In the genomic region with DNA sequence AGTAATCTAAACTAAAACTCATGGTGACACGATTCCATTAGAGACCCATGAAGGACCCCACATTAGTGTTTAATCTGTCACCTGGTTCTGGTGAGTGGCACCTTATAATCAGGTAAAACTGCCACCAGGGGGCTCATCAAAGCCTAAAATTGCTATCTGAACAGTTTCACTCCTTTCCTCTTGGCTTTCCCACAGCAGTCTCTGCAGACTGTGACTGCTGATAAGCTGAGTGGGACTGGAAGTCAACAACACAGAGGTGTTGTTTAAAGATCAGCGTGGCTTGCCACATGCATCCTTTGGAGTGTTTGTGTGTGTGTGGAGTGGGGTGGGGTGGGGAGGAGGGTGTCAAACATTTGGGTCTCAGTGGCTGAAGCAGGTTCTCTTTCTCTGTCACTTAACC, we compare ENCODE assay signal across 9 mouse cellular contexts.
DNase-seq lines count a peak whose midpoint lies in the region; ATAC-seq and TF ChIP-seq lines count a peak whose summit lies in the region.
"Had no signal": no experiment of that assay in that cellular context is flagged by ENCODE, and none has a peak within 500 bp of the region (broad histone marks: within the 10 kb centered on the region; RNA-seq: fewer than 3 reads in every experiment).

No protein-coding gene starts in this region.

- no peak overlapping the region for H3K4me3 ChIP-seq in limb, embryonic 14.5 days (replicated peaks; ENCODE audit: low read length)
- no peak overlapping the region for H3K4me3 ChIP-seq in limb, embryonic 10.5 days
- no peak overlapping the region for H3K4me3 ChIP-seq in liver, postnatal 0 days (ENCODE audit: low read depth, low read length)

- H3K36me3 ChIP-seq in limb, embryonic 14.5 days (ENCODE audit: control insufficient read depth, insufficient read depth, low read length) = no peaks in the 10 kb centered on the region
- H3K36me3 ChIP-seq in limb, embryonic 10.5 days = no peaks in the 10 kb centered on the region
- H3K36me3 ChIP-seq in liver, postnatal 0 days (replicated peaks; ENCODE audit: insufficient read depth, low read length) = no peaks in the 10 kb centered on the region

- TF ChIP-seq EP300 in liver, postnatal 0 days (IDR thresholded peaks at IDR 0.05; ENCODE audit: low read depth) = no peak

- H3K27ac ChIP-seq in limb, embryonic 14.5 days (replicated peaks; ENCODE audit: low read depth, low read length) = no peak overlapping the region
- H3K27ac ChIP-seq in limb, embryonic 10.5 days = no peak overlapping the region
- H3K27ac ChIP-seq in liver, postnatal 0 days (ENCODE audit: low read depth) = no peak overlapping the region

- H3K27me3 ChIP-seq in limb, embryonic 14.5 days (ENCODE audit: control insufficient read depth, insufficient read depth, low read length) = no peaks in the 10 kb centered on the region
- H3K27me3 ChIP-seq in limb, embryonic 10.5 days (ENCODE audit: low read depth, poor library complexity, severe bottlenecking) = no peaks in the 10 kb centered on the region
- H3K27me3 ChIP-seq in liver, postnatal 0 days (ENCODE audit: insufficient read depth, low read length) = no peaks in the 10 kb centered on the region

- H3K9me3 ChIP-seq in limb, embryonic 14.5 days (ENCODE audit: control insufficient read depth, low read length) = no peaks in the 10 kb centered on the region
- no peaks in the 10 kb centered on the region for H3K9me3 ChIP-seq in limb, embryonic 10.5 days (replicated peaks)
- H3K9me3 ChIP-seq in liver, postnatal 0 days (ENCODE audit: low read length) = no peaks in the 10 kb centered on the region

- TF ChIP-seq POLR2A in limb, embryonic 14.5 days (IDR thresholded peaks at IDR 0.05; ENCODE audit: borderline replicate concordance, extremely low read depth, insufficient read depth, insufficient read length) = no peak

- peak; percentile 45 for TF ChIP-seq CTCF in liver, postnatal 0 days (IDR thresholded peaks at IDR 0.05; ENCODE audit: low read depth)

- no peaks in the 10 kb centered on the region for H3K4me1 ChIP-seq in limb, embryonic 14.5 days (ENCODE audit: control insufficient read depth, insufficient read depth, low read length)
- H3K4me1 ChIP-seq in limb, embryonic 10.5 days = no peaks in the 10 kb centered on the region
- H3K4me1 ChIP-seq in liver, postnatal 0 days (ENCODE audit: insufficient read depth) = no peaks in the 10 kb centered on the region

- peak; percentile 24 for DNase-seq in embryo, embryonic 10.5 days (ENCODE audit: low spot score)
- DNase-seq in embryo, embryonic 10 days (ENCODE audit: low spot score) = no peak
- DNase-seq in limb, embryonic 14.5 days (ENCODE audit: low spot score) = peak; percentile 11
- no peak for DNase-seq in limb, embryonic 10.5 days (ENCODE audit: low spot score)
- DNase-seq in R1 (ENCODE audit: low read depth, low spot score) = peak; percentile 35
- DNase-seq in liver, postnatal 0 days = peak; percentile 23
- DNase-seq in T-cell, adult 2 months (ENCODE audit: low spot score) = no peak
- no peak for DNase-seq in cerebellum, adult 8-10 months
- DNase-seq: heart, adult 11 months had no signal

- WGBS in limb, embryonic 14.5 days = 45% methylated on average over 2 of the region's 2 CpGs
- 48% methylated on average over 2 of the region's 2 CpGs for WGBS in limb, embryonic 10.5 days
- WGBS in liver, postnatal 0 days (ENCODE audit: insufficient replicate concordance) = 29% methylated on average over 2 of the region's 2 CpGs

- H3K9ac ChIP-seq in limb, embryonic 14.5 days (ENCODE audit: low read depth, low read length, severe bottlenecking) = no peak overlapping the region
- H3K9ac ChIP-seq in liver, postnatal 0 days (replicated peaks) = no peak overlapping the region

- no peak overlapping the region for H3K4me2 ChIP-seq in limb, embryonic 14.5 days (replicated peaks; ENCODE audit: low read depth, low read length, severe bottlenecking)
- no peak overlapping the region for H3K4me2 ChIP-seq in liver, postnatal 0 days (ENCODE audit: low read depth, low read length)

- ATAC-seq in limb, embryonic 14.5 days (ENCODE audit: low FRiP score, low read depth) = no peak
- ATAC-seq in liver, postnatal 0 days = 0 out of 2 replicates have a peak, but pooled peaks have one; percentile 15

Comparison
In these comparisons a context has a peak if more than half of its experiments do, and no peak if none do; other contexts are left out.
1. DNase-seq: peak in embryo, embryonic 10.5 days (single experiment), limb, embryonic 14.5 days (single experiment), R1 (single experiment) and liver, postnatal 0 days (single experiment); none in embryo, embryonic 10 days (single experiment), limb, embryonic 10.5 days (single experiment), T-cell, adult 2 months (single experiment) and cerebellum, adult 8-10 months (single experiment).